Mouse (Mus musculus): ENCODE results near the gene Cbarp.

Gene Cbarp

DNA sequence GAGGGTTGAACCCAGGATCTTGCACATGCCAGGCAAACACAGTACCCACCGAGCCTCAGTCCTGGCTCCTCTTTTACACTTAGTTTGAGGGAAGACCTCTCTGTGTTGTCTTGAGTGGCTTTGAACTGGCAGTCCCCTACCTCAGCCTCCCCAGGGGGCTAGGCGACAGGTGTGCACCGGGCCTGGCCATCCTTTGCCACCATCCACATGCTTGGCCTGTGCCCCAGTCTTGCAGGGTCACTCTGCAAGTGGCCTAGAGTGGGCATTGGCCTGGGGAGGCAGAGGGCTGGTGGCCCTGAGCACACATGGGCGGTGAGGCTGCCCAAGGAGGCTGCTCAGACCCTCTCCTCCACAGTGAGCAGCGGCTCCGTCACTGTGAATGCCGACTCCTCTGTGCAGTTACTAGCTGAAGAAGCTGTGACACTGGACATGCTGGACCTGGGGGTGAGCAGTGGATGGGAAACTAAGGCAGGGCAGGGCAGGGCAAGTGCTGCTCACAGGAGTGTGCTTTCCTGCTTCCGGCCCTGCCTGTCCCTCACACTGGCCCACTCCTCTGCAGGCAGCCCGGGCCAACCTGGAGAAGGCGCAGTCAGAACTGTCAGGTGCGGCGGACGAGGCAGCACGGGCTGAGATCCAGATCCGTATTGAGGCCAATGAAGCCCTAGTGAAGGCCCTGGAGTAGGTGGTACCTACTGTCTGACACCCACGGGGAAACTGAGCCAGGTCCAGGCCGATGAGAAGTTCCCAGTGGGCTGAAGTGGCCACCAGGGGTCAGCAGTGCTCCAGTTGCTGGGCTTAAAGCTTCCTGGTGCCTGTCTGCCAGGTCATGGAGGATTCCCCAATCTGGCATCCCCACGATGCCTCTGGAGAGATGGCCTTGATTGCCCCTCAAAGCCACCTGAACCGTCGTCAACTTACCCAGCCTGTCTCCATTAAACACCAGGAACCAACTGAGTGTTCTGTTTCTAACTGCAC, 4.5 kb upstream of the Cbarp start:
- peak; percentile 68 to 70 for DNase-seq (ENCODE audit: low spot score in 2 of 2)

DNA sequence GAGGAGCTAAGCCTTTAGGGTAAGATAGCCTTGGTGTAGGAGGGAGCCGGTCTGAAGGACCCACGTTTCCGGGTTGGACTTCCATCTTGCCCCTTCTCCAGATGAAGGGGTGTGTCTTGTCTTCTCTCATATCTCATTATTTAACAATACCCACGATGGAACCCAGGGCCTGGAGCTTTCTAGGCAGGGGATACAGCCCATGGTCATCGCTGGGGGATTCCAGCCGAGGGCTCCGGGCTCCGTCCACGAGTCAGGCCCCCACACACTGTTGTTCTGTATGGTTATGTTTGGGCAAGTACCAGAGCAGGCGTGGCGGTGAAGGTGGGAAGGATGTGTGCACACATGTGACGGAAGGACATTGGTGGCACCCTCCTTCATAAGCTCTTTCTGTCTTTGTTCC, 3.5 kb upstream of the Cbarp start:
- DNase-seq (ENCODE audit: low spot score in 2 of 2), result peak in 1 of 2 experiments; percentile 8

DNA sequence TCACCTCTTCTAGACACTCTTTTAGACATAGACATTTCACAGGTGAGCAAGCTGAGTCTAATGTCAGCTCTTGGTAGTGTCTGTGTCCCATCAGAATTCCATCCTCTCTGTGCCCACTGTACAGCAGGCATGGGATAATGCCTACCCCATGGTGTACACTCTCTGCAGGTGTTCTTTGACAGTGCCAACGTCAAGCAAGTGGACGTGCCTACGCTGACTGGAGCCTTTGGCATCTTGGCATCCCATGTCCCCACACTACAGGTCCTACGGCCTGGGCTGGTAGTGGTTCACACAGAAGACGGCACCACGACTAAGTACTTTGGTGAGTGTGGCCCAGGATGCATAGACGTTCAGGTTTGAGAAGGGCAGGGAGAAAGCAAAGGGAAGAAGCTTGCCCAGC, 3.0 kb upstream of the Cbarp start:
- DNase-seq (ENCODE audit: low spot score in 2 of 2), result peak in 1 of 2 experiments; percentile 7

DNA sequence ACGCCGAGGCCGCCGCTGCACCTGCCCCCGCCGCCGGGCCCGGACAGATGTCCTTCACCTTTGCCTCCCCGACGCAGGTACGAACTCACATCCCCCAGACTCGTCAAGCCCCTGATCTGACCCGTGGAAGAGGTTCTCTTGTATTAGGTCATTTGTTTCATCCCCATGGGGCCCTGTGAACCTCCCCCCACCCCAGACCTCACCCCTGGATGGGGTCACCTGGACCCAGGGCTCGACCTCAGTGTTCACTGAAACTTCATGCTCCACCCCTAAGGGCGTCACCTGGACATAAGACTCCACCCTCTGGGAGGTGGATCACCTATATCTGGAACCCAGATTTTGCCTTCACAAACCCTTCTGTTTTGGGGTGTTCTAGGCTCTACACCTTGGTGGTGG, 1.9 kb upstream of the Cbarp start:
- peak in 1 of 2 experiments; percentile 63 for DNase-seq (ENCODE audit: low spot score in 2 of 2)

DNA sequence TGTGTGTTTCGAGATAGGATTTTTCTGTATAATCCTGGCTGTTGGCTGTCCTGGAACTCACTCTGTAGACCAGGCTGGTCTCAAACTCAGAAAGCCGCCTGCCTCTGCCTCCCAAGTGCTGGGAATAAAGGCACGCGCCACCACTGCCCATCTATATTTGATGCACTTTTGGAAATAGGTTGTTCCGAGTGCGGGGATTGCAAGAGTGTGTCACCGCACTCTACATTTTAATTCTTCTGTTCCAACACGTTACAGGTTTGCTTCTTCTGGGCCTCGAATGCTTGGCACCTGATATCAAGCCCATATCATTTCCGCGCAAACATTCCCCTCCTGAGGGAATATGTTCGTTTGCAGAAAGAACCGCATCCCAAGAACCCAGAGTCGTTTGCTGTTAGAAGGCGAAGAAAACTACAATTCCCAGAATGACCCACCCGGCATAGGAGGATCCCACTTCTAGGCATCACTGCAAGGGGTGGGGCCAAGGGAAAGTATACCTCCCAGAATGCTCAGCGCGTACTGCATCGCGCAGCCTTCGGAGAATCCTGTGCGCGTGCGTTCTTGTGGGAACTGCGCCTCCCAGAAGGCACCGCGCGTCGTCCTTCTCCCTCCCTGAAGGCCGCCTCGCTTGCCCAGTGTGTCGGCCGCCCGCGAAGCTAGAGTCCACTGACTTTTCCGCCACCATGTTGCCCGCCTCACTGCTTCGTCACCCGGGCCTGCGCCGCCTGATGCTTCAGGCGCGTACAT, 1.3 kb upstream of the Cbarp start:
- peak; percentile 96 to 98 for DNase-seq (ENCODE audit: low spot score in 2 of 2)

GRCm38 (mm10) chr10:80141243-80141642, 608 bp upstream of the Cbarp start:
- DNase-seq (ENCODE audit: low spot score in 2 of 2), result peak; percentile 97 to 98

DNA sequence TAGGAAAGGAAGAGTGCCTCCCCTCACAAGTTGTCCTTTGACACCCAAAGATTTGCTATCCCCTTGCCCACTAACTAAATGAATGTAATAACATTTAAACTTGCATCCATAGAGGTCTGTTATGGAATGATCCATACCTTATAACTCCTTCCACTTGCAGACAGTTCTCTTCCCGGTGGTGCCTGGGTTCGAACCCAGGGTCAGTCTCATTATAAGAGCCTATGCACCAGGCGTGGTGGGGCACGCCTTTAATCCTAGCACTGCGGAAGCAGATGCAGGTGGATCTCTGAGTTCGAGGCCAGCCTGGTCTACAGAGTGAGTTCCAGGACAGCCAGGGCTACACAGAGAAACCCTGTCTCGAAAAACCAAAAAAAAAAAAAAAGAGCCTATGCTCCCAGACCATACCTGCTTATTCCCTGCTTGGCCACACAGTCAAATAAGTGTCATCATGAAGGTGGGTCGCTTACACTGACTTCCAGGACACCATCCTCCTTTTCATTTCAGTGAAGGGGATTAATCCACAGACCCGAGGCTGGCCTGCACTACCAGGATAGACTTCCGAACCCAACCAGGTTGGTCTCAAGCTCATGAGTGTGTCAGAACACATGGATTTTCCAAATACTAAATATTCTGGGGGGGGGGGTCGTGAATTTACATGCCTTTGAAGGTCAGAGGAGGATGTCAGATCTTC, 515 bp downstream of the Cbarp start:
- no peak for DNase-seq (ENCODE audit: low spot score in 2 of 2)

DNA sequence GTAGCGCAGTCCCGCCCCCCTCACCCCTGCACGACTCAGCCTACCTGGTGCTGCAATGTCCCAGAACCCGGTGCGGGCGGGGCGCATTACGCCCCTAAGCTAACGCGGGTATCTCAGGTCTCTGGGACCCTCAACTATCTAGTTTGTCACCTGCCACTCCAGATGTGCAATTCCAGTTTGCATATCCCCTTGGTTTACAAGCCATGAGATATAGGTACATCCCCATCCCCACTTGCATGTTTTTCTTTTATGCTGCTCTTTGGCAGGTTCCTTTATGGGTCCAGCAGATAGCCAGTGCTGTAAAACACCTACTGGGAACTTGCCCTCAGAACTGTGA, 1.2 kb downstream of the Cbarp start:
- peak in 1 of 2 experiments; percentile 36 for DNase-seq (ENCODE audit: low spot score in 2 of 2)

GRCm38 (mm10) chr10:80138553-80139438, 1.8 kb downstream of the Cbarp start, which contains the start of gene Atp5d:
Gene Atp5d (plus strand): TSS chr10:80138632.
- peak in 1 of 2 experiments; percentile 40 for DNase-seq (ENCODE audit: low spot score in 2 of 2)

DNA sequence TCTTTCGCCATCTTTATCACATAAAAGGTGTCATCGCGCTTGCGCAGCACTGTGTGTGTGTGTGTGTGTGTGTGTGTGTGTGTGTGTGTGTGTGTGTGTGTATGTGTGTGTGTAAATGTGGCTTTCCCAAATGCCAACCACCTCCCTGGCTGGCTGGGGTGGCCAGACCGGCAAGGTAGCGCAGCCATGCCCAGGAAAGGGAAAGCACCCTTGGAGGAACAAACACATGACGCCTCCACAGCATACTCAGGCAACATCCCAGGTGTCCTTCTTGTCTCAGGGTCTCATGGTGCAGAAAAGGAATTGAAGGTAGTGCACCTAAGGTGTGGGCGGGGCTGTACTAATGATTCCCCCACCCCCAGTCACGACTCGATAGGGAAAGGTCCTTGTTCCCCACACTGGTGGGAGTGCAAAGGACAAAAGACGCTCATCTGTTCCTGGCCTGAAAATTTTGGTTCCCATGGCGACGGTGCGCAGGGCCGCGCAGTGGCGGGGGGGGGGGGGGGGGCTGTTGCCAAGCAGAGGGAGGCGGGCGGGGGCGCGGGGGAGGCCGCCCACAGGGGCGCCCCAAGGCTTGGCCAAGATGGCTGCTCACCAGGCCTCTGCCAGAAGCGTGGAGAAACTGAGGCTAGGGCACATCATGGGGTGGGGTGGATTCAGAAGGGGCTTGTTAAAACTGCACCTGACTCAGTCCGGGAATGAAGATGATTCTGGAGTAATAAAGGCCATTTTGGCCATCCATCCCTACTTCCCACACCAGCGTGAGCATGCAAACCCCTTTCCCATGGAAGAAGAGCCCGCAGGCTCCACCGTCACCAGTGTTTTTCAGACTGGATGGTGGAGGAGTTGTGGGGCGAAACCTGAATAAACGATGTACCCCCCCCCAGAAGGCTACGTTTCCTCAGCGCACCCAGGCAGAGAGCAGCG, 2.7 kb downstream of the Cbarp start:
- no peak for DNase-seq (ENCODE audit: low spot score in 2 of 2)

DNA sequence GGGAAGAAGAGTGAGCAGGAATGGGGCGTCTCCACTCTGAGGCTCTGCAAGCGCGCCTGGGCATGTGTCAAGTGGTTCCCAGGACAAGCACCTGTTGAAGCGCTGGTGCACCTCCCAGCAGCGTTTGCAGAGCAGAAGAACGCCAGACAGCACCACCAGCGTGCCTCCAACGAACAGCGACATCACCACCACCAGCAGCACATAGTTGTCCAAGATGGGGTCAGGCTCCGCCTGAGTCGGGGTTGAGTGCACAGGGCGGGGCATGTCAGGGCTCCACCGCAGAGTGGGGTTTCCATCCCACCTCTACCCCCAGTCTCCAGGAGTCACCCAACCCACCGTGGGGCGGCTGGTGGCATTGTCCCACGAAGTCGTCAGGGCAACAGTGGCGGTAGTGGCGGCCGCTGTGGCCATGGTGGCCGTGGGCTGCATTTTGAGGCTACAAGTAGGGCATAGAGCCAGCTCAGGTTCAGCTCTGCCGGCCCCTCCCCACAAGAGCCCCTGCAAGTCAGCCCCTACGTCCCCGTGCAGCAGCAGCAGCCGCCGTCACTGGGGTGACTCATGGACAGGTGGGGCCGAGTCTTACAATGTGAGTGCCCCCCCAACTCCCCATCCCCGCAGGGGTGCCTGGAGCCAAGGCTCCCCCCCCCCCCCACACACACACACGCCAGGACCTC, 3.5 kb downstream of the Cbarp start:
- DNase-seq (ENCODE audit: low spot score in 2 of 2), result no peak

DNA sequence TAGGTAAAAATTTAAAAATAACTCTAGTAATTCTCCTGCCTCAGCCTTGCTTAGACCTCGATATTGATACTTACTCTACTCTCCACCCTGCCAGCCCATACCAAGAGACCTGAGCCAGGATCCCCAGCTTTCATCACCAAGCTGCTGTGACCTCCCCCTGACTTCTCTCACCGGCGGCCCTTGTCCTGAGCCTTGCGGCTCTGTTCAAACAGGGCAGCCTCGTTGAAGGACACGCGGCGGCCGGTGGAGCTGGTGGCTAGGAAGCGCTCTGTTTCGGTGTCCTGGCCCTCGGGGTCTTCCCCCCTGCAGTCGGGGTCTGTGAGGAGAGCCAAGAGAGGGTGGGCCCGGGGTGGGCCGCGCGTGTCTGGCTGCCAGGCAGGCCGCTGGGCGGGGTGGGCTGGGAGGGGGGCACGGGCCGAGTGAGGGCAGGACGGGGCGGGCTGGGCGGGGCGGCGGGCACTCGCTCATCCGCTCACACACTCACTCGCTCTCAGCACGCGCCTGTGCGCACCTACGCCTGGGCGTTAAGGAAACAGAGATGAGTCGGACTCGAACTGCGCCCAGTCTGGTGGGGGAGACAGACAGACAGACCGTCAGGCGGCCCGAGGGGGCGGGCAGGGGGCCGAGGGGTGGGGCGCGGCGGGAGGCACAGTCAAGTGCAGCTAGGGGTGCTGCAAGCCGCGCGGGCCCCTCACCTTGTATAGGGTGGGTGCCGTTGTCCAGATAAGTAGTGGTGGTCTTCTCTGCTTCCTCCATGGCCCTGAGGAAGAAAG, 4.3 kb downstream of the Cbarp start:
- DNase-seq (ENCODE audit: low spot score in 2 of 2), result no peak

DNA sequence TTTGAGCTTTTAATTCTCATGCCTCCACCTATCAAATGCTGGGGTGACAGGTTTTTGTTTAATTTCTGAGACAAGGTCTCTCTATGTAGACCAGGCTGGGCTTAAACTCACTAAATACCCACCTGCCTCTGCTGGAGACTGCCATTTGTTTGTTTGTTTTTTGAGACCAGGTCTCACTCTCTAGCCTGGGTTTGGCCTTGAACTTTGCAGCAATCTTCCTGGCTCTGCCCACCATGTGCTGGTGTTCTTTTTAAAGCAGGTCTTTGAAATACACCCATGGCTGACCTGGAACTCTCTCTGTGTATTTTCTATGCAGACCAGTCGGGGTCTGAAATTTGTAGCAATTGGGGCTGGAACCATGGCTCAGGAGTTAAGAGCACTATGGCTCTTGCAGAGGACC, 5.0 kb downstream of the Cbarp start:
- no peak for DNase-seq (ENCODE audit: low spot score in 2 of 2)

DNA sequence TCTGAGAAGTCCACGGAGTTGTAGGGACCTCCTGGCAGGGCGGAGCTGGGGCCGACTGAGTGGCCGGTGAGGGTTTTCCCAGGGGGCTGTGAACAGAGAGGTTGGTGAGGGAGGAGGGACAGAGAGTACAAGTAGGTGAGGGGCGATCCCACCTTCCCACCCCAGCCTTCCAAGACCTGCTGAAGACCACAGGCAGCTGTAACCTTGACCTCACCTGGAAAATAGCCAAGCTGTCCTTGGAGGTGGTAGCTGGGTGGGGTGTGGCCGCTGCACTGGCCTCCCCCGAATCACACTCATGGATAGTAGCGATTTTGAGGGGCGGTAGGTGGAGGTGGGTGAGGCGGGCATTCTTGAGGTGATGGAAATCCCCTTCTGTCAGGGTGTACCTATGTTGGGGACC, 5.5 kb downstream of the Cbarp start:
- no peak for DNase-seq (ENCODE audit: low spot score in 2 of 2)

DNA sequence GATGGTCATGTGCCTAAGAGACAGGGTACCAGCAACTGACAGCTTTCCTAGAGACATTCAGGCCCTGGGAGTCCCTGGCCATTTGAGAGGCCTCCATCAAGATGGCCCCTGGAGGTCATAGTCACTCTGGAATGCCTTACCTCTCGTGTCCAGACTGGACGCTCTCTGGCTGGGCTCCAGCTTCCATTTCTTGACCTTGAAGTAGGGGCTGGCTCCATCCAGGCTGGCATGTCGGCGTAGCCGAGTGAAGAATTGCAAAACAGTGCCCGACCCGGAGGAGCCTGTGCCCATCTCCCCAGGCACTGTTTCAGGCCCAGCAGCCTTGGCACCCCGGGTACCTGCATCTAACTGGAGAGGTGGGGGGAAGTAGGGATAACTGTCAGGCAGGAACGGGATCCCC, 6.2 kb downstream of the Cbarp start:
- no peak for DNase-seq (ENCODE audit: low spot score in 2 of 2)

DNA sequence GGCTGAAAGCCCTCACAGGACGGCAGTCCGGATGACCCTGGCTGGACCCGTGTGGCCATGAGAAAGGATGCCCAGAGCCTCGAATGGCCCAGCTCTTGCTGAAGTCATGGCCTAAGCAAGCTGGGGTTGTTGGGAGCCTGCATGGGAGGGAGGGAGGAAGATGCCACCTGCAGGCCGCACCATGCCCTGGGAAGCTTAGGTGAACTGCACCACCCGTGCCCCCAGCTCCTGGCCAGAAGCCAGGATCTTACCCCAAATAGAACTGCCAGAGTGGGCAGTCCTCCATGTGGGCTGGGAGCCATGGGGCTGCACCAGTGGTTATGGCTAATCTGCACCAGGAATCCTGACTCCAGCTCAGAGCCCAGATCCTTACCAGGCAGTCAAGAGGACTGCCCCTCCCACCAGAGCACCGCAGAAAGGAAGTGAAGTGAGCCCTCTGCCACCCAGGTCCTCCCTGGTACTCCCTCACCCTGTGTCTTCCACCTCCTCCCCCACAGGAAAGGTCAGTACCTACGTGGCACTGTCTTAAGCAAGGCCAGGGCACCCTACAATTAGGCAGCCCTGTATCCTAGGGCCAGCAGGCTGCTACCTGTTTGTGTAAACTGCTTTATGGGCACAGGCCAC, 7.3 kb downstream of the Cbarp start:
- DNase-seq (ENCODE audit: low spot score in 2 of 2), result no peak

GRCm38 (mm10) chr10:80131952-80132350, 8.7 kb downstream of the Cbarp start:
- no peak for DNase-seq (ENCODE audit: low spot score in 2 of 2)

GRCm38 (mm10) chr10:80131316-80131951, 9.2 kb downstream of the Cbarp start:
- no peak for DNase-seq (ENCODE audit: low spot score in 2 of 2)

Data from spleen, postnatal 36 days (tissue).